Mouse (Mus musculus) cerebellum, postnatal 36 days (tissue): Measurements from ENCODE around the gene Gm47969.
"Not testable (repeated sequence)": the region's sequence is repeated elsewhere in the genome, so short reads cannot be mapped to it uniquely, and the experiment has no call there.

Source experiments
- DNase-seq, 2 experiments: peaks; one replicate each; pipeline ENCODE4 v3.0.0; 2021 to 2022; ENCODE audit warnings: mixed read lengths in 2 of 2

Gm47969 gene

DNA sequence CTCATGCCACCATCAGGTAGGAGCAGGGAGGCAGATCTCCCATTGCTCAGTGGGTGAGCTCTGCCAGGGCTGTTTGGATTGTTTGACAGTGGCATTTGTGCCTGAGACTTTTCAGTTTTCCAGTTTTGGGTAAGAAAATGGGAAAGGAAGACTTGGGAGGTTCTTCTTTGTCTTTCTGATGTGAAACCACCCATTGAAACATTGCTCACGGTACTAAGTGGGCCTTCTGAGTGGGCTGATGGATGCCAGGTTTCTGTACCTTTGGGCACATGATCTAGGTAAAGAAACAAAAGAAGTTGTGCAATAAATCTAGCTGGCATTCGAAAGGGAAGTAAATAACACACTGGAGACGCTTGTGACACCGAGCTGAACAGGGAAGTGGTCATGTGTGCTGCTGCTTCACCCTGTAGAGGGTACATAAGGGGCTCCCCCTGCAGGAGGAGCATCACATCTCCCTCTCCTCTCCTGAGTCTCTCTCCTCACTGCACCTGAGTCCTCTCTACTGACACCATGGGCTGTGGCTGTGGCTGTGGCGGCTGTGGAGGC is at the start of gene Gm47969:
Gene Gm47969, plus strand, starts transcription at position 51 of the 546 bp plus-strand sequence.
- no peak for DNase-seq

DNA sequence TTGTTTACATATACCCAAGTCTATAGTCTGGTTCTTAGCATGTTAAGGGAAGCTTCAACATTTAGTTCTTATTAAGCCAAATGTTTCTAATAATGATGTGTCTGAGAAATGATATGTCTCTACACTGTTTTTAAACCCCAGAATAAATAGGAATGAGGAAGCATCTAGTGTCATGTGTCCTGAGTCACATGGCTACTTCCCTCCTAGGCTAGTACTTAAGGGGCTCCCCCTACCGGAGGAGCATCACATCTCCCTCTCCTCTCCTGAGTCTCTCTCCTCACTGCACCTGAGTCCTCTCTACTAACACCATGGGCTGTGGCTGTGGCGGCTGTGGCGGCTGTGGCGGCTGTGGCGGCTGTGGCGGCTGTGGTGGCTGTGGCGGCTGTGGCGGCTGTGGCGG is 44.4 kb upstream of the Gm47969 start, which contains the start of gene Gm47959:
Gene Gm47959, plus strand, starts transcription at position 243 of the 400 bp plus-strand sequence.
- DNase-seq = not testable (repeated sequence)

DNA sequence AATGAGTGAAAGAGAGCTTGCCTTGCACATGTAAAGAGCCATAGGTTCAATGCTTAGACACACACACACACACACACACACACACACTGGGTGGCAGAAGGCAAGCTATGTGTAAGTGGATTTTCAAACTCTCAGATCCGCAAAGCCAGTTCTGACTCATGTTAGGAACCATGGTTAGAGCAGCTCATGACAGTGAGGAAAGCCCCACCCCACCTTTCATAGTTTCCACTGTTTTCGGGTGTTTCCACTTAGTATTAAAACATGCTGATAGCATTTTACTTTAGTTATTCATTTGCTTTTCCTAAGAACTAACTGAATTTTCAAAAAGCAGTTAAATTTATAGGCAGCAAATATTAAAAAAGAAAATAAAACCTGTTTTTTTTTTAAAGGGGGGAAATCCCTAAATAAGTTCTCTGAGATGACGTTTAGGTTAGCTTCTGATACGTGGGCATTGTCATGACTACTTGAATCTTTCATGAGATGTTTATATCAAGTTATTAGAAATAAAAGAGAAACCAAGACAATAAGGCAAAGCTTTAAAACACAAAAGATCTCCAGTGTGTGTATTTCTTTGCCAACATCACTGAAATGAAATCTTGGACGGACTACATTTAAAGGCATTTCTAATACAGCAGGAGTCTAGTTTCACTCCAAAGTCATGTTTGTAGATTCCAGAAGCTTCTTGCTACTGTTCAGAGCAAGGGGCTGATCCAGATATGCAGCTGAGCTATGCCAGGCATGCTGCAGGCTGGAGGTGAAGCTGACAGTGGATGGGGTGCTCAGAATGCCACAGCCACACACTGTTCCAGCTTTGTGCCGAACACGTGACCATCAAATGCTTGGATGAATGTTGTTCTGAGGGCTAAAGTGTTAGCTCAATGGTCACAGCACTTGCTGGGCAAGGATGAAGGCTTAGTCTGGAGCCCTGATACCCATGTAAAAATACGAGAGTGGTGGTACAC is 38.2 kb upstream of the Gm47969 start:
- DNase-seq = no peak

GRCm38 (mm10) chr1:83007471-83007870 is 37.3 kb upstream of the Gm47969 start:
- DNase-seq = no peak

GRCm38 (mm10) chr1:83014477-83014876 is 30.3 kb upstream of the Gm47969 start:
- DNase-seq = no peak

- DNase-seq = no peak
These were observed 29.3 kb upstream of the Gm47969 start for GRCm38 (mm10) chr1:83015329-83015879.

GRCm38 (mm10) chr1:83016556-83016955 is 28.2 kb upstream of the Gm47969 start:
- DNase-seq = no peak

DNA sequence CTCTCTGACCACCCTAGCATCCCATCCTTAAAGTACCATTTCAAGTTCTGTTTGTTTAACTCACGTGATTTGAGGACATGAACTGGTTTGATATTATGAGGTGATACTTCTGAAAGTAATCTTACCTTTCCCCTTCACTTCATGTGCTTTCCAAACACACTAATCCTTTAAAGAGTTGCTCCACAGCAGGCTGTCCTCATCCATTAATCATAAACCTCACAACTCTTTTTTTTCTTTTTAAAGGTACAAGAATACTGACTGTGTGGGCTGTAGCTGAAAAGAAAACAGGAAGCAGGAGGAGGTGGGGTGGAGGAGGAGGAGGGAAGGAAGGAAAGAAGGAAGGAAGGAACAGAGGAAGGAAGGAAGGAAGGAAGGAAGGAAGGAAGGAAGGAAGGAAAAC is 12.8 kb upstream of the Gm47969 start:
- DNase-seq = no peak

- no peak for DNase-seq
These were observed 12.2 kb upstream of the Gm47969 start for GRCm38 (mm10) chr1:83032508-83032907.

DNA sequence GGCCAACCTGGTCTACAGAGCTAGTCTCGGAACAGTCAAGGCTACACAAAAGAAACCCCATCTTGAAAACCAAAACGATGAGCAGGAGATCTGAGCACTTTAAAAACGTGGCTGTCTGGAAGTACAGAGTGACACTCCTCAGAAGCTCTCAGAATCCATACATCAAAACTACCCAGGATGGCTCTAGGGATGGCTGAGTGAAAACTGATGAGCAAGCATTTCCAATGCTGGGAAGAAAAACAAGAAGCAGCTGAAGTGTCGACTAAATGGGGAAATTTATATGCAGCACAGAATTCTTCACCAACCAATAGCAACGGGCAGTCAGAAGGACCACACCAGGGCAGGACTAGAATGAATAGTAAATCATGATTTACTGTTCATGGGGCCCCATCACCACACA is 10.2 kb upstream of the Gm47969 start:
- DNase-seq = no peak

DNA sequence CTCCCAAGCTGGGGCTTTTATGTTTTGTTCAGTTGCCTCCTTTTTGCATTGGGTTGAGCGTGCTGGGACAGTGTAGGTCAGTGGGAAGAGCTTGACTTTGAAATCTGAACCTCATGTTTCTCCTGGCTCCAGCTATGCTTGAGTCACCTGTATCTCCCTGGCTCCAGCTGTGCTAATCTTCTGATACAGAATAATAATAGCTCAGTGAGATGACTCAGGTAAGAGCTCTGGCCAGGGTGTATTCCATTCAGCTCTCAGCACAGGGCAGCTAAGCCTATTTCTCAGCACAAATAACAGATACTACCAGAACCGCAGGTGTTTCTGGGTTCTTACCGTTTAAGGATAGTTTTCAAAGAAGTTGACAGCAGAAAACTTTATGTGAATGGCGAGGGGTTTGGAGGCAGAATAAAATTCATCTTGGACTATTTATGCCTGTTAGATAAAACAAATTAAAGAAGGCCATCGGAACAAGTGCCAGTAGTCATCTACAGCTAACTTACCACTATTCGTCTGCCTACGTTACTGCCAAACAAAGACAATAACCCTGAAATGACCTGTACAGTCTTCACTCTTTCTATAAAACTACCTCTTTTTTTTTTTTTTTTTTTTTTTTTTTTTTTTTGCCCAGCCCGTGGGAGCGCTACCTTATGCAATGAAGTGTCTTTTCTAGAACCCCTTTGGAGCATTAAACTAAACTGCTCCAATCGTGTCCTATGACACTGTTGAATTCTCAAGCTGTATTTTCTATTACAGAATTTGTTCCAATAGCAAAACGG is 7.7 kb upstream of the Gm47969 start:
- DNase-seq = no peak

- DNase-seq = peak; percentile 30 to 32
These were observed 6.5 kb upstream of the Gm47969 start, which contains the start of gene Slc19a3 for GRCm38 (mm10) chr1:83038109-83038672. TSS of gene Slc19a3 (minus strand) at chr1:83038448.

GRCm38 (mm10) chr1:83039080-83039479 is 5.7 kb upstream of the Gm47969 start:
- no peak for DNase-seq

GRCm38 (mm10) chr1:83042380-83042779 is 2.4 kb upstream of the Gm47969 start, which contains the start of gene Krtap28-10:
TSS of gene Krtap28-10 (minus strand) at chr1:83042480.
- DNase-seq = no peak

GRCm38 (mm10) chr1:83058481-83058880 is 13.7 kb downstream of the Gm47969 start:
- no peak for DNase-seq

- no peak for DNase-seq
These were observed 14.5 kb downstream of the Gm47969 start, which contains the start of gene A030005K14Rik for GRCm38 (mm10) chr1:83059278-83059677. TSS of gene A030005K14Rik (minus strand) at chr1:83059378.

DNA sequence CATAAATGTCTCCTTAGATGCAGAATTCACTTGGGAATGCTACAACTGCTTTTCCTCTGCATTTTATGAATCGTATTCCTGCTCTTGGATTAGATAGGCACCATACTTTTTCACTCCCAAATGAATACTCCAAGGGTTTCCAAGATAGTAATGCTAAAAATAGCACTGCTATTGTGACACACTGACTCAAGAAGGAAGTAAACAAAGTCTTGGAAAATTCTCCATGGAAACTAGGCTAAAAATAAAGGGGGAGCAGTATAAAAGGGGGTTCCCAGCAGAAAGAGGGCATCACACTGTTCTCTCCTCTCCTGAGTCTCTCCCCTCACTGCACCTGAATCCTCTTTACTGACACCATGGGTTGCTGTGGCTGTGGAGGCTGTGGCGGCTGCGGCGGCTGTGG is 15.9 kb downstream of the Gm47969 start, which contains the start of gene Krtap28-13:
Gene Krtap28-13, plus strand, starts transcription at position 288 of the 400 bp plus-strand sequence.
- no peak for DNase-seq

GRCm38 (mm10) chr1:83064851-83065250 is 20.1 kb downstream of the Gm47969 start:
- DNase-seq = peak in 1 of 2 experiments; percentile 15

GRCm38 (mm10) chr1:83066577-83066976 is 21.8 kb downstream of the Gm47969 start:
- no peak for DNase-seq

DNA sequence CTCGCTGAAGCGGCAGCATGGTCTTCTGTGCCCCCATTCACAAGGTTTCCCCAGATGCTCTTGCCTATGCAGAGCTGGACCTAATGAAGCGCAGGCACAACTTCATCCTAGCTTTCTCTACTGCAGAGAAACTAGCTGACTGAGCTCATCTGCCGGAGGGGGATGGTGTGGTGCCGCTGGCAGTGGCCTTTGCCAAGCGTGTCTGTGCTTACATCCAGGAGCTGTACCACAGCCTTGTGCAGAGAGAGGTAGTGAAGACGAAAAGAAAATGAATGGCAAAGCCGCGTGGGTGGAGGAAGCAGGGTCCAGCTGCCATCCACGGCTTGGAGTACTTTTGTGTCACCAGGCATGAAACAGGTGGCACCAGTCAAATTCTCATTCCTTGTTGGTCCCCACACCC is 22.5 kb downstream of the Gm47969 start:
- no peak for DNase-seq

DNA sequence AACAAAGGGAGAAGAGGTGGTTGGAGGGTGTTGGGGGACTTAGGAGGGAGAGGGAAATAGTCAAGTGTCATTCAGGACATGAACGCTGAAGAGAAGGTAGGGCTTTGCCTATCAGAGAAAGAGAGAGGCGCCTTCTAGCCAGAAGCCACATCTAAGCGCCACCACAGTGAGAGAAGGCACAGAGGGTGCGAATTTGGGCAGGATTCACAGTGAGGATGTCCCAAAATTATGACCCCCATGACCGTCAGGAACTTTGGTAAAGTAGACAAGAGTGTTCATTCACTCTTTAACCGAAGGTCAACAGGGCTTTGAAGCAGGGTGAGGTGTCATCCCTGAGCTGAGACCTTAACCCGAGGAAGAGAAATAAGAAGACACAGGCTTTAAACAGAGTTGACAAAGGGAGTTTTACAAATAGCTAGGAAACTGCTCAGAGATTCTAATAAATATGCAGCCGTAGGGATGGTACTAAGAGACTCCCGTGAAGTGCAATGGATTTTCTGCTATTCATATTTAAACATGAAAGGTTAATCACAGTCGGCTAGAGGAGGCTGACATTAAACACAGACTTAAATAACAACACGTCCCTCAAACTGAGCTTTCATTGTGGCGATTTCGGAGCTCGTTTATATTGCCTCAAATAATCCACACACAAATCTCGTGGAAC is 30.9 kb downstream of the Gm47969 start:
- no peak for DNase-seq
